Mouse (Mus musculus) forebrain, embryonic 12.5 days (tissue): ENCODE results near the gene Prex1. TPM values are rescaled to one million over a fixed set of nuclear protein-coding genes. Genes with fewer than 3 reads are reported as not detected.
"Not testable (repeated sequence)": the region's sequence is repeated elsewhere in the genome, so short reads cannot be mapped to it uniquely, and the experiment has no call there.

Experiments
- ATAC-seq: fragments of 200-750 bp; cut with Nextera tagmentation; 2 replicates; pipeline ENCODE4 v1.8.0; 2017; ENCODE audit warnings: moderate TSS enrichment; ENCODE audit not compliant: low FRiP score
- H3K27ac ChIP-seq: fragments of 300-500 bp; sonication (generic); 2 replicates; pipeline ENCODE4 v1.5.1; 2016; ENCODE audit warnings: mild to moderate bottlenecking
- H3K27me3 ChIP-seq: fragments of 300-500 bp; sonication (generic); 2 replicates; pipeline ENCODE4 v1.6.1; 2016; ENCODE audit warnings: mild to moderate bottlenecking
- H3K36me3 ChIP-seq: fragments of 300-500 bp; sonication (generic); replicated peaks from 2 replicates; pipeline ENCODE4 v1.6.1; 2016; ENCODE audit warnings: mild to moderate bottlenecking
- H3K4me1 ChIP-seq: fragments of 300-500 bp; sonication (generic); 2 replicates; pipeline ENCODE4 v1.6.1; 2016
- H3K4me2 ChIP-seq: fragments of 300-500 bp; sonication (generic); 2 replicates; pipeline ENCODE4 v1.6.1; 2016; ENCODE audit warnings: mild to moderate bottlenecking, moderate library complexity
- H3K4me3 ChIP-seq: fragments of 300-500 bp; sonication (generic); replicated peaks from 2 replicates; pipeline ENCODE4 v1.5.1; 2016; ENCODE audit warnings: mild to moderate bottlenecking
- H3K9ac ChIP-seq: fragments of 300-500 bp; sonication (generic); 2 replicates; pipeline ENCODE4 v1.6.1; 2016; ENCODE audit warnings: mild to moderate bottlenecking
- H3K9me3 ChIP-seq: fragments of 300-500 bp; sonication (generic); 2 replicates; pipeline ENCODE4 v1.6.1; 2016
- WGBS: fragments of 180-500 bp; shearing (Covaris S2); methylation state at CpG from one replicate; pipeline ENCODE4 v1.1.7; 2016; 5-methylcytosine and 5-hydroxymethylcytosine counted together
- polyA plus RNA-seq: library from polyadenylated mRNA; unstranded; fragments of >200 nt; fragmentation: Nextera tagmentation; extraction: Ambion mirVana; gene quantifications from 2 replicates; pipeline ENCODE4 v1.2.1, GENCODE M21; 2016

The Prex1 gene
- polyA plus RNA-seq, 1 experiment from 2014 or later: 29.9 TPM

GRCm38 (mm10) chr2:166735469-166736001 lies 21.9 kb upstream of the Prex1 start:
- H3K27ac ChIP-seq: no peak overlapping the region
- H3K4me1 ChIP-seq: peaks cover 11% of the 10 kb centered on the region
- 38% methylated on average over 15 of the region's 15 CpGs for WGBS
- no peak overlapping the region for H3K4me2 ChIP-seq
- no peak overlapping the region for H3K9ac ChIP-seq
- no peak for ATAC-seq
- H3K27me3 ChIP-seq: no peaks in the 10 kb centered on the region
- no peaks in the 10 kb centered on the region for H3K36me3 ChIP-seq
- no peak overlapping the region for H3K4me3 ChIP-seq
- H3K9me3 ChIP-seq: no peaks in the 10 kb centered on the region

- H3K9me3 ChIP-seq: no peaks in the 10 kb centered on the region
- no peaks in the 10 kb centered on the region for H3K36me3 ChIP-seq
- H3K9ac ChIP-seq: no peak overlapping the region
- H3K27me3 ChIP-seq: no peaks in the 10 kb centered on the region
- H3K4me3 ChIP-seq: no peak overlapping the region
- WGBS: 89% methylated on average over 2 of the region's 2 CpGs
- ATAC-seq: no peak
- H3K4me2 ChIP-seq: no peak overlapping the region
- H3K27ac ChIP-seq: no peak overlapping the region
- H3K4me1 ChIP-seq: peaks cover 27% of the 10 kb centered on the region
These were observed 19.2 kb upstream of the Prex1 start for GRCm38 (mm10) chr2:166732860-166733259.

DNA sequence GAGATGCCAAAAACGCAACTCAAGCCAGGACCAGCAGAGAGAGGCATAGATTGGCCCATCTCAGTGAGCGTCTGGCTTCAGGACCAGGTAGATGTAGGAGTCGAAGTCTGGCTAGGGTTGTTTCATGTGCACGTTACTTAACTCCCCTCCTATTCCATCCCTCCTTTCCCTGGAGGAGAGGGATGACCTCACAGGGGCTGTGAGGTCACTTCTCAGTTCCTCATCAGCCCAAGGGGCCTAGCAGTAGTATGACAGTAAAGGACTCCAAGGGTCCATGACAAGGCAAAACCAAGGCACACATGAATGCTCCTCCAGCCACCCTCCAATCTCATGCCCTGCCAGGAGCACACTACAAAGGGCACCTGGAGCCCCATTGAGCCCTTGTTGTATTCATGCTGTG lies 18.5 kb upstream of the Prex1 start:
- H3K9ac ChIP-seq: no peak overlapping the region
- no peak overlapping the region for H3K4me2 ChIP-seq
- peaks cover 27% of the 10 kb centered on the region for H3K4me1 ChIP-seq
- H3K4me3 ChIP-seq: no peak overlapping the region
- no peaks in the 10 kb centered on the region for H3K36me3 ChIP-seq
- H3K27me3 ChIP-seq: no peaks in the 10 kb centered on the region
- H3K9me3 ChIP-seq: no peaks in the 10 kb centered on the region
- no peak for ATAC-seq
- no peak overlapping the region for H3K27ac ChIP-seq
- WGBS: 87% methylated on average over 4 of the region's 4 CpGs

DNA sequence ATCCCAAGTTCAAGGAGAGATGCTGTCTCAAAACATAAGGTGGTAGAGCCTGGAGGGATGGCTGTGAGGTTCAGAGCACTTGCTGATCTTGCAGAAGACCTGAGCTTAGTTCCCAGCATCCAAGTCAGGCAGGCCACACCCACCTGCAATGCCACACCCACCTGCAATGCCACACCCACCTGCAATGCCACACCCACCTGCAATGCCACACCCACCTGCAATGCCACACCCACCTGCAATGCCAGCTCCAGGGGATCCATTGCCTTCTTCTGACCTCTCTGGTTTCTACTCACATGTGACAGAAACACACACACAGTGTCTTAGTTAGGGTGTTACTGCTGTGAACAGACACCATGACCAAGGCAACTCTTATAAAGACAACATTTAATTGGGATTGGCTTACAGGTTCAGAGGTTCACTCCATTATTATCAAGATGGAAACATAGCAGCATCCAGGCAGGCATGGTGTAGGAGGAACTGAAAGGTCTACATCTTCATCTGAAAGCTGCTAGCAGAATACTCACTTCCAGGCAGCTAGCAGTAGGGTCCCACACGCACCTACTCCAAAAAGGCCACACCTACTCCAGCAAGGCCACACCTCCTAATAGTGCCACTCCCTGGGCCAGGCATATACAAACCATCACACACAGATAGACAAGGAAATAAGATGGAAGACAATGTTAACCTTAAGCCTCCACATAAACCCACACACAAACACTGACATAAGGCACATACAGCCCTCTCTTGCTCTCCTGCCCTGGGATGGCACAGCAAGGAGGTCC lies 17.7 kb upstream of the Prex1 start:
- not testable (repeated sequence) for ATAC-seq, H3K4me2 ChIP-seq, H3K4me3 ChIP-seq, H3K27me3 ChIP-seq, H3K36me3 ChIP-seq, H3K9me3 ChIP-seq, H3K9ac ChIP-seq
- H3K27ac ChIP-seq: 0 out of 2 replicates have a peak overlapping the region, but pooled peaks have one; percentile 59
- peaks cover 27% of the 10 kb centered on the region for H3K4me1 ChIP-seq
- WGBS: 92% methylated on average over 1 of the region's 1 CpGs

- no peak overlapping the region for H3K9ac ChIP-seq
- no peaks in the 10 kb centered on the region for H3K9me3 ChIP-seq
- peaks cover 23% of the 10 kb centered on the region for H3K4me1 ChIP-seq
- no peak for ATAC-seq
- WGBS: 70% methylated on average over 6 of the region's 6 CpGs
- H3K27me3 ChIP-seq: no peaks in the 10 kb centered on the region
- no peaks in the 10 kb centered on the region for H3K36me3 ChIP-seq
- H3K27ac ChIP-seq: peak overlapping the region; percentile 59
- no peak overlapping the region for H3K4me2 ChIP-seq
- no peak overlapping the region for H3K4me3 ChIP-seq
These were observed 16.9 kb upstream of the Prex1 start for GRCm38 (mm10) chr2:166730567-166730915.

DNA sequence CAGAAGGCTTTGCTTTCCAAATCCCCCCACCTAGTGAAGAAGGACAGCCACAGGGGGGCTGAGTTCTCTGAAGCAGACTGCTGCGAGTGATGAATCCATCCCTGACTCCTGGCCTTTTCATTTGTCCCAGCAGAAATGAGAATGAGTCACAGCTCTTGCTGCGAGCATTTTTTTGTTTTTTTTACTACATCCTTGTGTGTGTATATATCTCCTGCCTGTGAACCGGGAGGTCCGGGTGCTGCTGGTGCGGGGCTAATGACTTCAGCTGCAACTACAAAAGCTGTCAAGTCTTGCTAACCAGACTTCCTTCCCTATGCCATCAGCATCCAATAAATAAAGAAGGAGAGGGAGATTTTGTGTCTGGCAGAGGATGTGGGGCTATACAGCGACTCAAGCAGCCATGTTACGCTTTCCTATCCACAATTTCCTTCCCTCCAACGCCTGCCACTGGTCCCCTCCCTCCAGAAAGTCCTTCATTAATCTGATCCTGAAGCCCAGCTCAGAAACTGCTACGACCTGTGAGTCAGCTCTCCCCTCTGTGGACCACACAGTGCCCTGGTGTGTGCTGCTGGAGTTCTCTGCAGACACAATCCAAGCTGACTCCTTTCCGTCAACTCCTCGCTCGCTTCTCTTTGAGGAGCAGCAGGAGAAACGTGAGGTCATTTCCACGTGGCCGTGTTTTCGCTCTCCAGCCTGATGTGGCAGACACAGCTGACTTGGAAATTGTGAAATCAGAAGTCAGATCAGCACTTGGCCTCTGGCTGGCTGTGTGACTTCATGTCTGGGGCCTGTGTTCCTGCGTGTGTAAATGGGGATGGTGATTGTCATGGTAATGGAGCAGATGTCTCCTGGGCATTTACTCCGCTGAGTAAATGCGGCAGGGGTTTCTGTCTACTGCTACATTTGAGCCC lies 16.3 kb upstream of the Prex1 start:
- H3K9ac ChIP-seq: no peak overlapping the region
- H3K4me2 ChIP-seq: peak overlapping the region; percentile 17; the same call in 1 of the 2 replicates
- H3K9me3 ChIP-seq: no peaks in the 10 kb centered on the region
- no peaks in the 10 kb centered on the region for H3K27me3 ChIP-seq
- no peaks in the 10 kb centered on the region for H3K36me3 ChIP-seq
- peak overlapping the region; percentile 59 for H3K27ac ChIP-seq
- no peak overlapping the region for H3K4me3 ChIP-seq
- peak; percentile 55; the same call in 1 of the 2 replicates for ATAC-seq
- H3K4me1 ChIP-seq: peaks cover 21% of the 10 kb centered on the region
- 26% methylated on average over 19 of the region's 19 CpGs for WGBS

DNA sequence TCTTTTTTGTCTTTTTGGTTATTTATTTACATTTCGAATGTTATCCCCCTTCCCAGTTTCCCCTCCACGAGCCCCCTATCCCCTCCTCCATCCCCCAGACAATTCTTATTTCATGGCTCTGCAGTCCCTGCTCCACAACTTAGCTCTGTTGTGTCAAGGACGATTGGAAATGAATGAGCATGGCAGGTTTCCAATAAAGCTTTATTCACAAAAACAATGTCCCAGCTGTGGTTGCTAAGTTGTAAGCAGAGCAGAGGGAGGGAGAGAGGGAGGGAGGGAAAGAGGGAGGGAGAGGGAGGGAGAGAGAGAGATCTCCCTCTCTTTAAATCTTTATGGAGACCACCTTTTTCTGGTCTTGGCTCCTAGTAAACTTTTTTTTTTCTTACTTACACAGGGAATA lies 15.4 kb upstream of the Prex1 start:
- Histone ChIP-seq H3K27ac (no peak overlapping the region), H3K4me1 (peaks cover 21% of the 10 kb centered on the region), H3K36me3 (no peaks in the 10 kb centered on the region), H3K4me3 (no peak overlapping the region), H3K4me2 (no peak overlapping the region), H3K9ac (no peak overlapping the region), H3K9me3 (no peaks in the 10 kb centered on the region), H3K27me3 (no peaks in the 10 kb centered on the region)
- ATAC-seq: no peak
- WGBS: 44% methylated on average over 3 of the region's 3 CpGs

GRCm38 (mm10) chr2:166728261-166728680 lies 14.6 kb upstream of the Prex1 start:
- no peak for ATAC-seq
- Histone ChIP-seq H3K4me3 (no peak overlapping the region), H3K4me2 (no peak overlapping the region), H3K9me3 (no peaks in the 10 kb centered on the region), H3K27me3 (no peaks in the 10 kb centered on the region), H3K27ac (no peak overlapping the region), H3K4me1 (peaks cover 21% of the 10 kb centered on the region), H3K9ac (no peak overlapping the region), H3K36me3 (no peaks in the 10 kb centered on the region)
- WGBS: 56% methylated on average over 3 of the region's 3 CpGs

DNA sequence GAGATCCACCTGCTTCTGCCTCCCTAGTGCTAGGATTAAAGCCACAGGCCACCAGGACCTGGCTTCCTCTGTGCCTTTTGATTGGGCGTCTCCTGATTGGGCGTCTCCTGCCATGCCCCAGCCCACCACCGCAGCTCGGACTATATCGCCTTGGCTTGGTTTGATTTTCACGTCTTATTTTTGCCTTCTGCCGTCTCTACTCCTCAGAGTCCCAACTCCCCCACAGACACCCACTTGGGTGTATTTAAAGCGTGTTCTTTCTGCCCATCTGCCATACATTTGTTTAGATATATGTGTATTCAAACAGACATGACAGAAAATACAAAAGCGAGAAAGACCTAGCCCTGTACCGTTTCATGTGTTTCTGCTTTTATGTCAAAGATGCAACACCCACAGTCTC lies 14.2 kb upstream of the Prex1 start:
- Histone ChIP-seq H3K4me1 (peaks cover 21% of the 10 kb centered on the region), H3K9me3 (no peaks in the 10 kb centered on the region), H3K9ac (no peak overlapping the region), H3K4me3 (no peak overlapping the region), H3K36me3 (no peaks in the 10 kb centered on the region), H3K4me2 (no peak overlapping the region), H3K27ac (no peak overlapping the region), H3K27me3 (no peaks in the 10 kb centered on the region)
- WGBS: 84% methylated on average over 10 of the region's 10 CpGs
- ATAC-seq: no peak

GRCm38 (mm10) chr2:166726891-166727290 lies 13.3 kb upstream of the Prex1 start:
- ATAC-seq: no peak
- H3K9me3 ChIP-seq: no peaks in the 10 kb centered on the region
- no peak overlapping the region for H3K4me3 ChIP-seq
- no peaks in the 10 kb centered on the region for H3K36me3 ChIP-seq
- WGBS: 62% methylated on average over 6 of the region's 6 CpGs
- no peak overlapping the region for H3K27ac ChIP-seq
- H3K9ac ChIP-seq: no peak overlapping the region
- no peak overlapping the region for H3K4me2 ChIP-seq
- H3K27me3 ChIP-seq: no peaks in the 10 kb centered on the region
- peaks cover 21% of the 10 kb centered on the region for H3K4me1 ChIP-seq

DNA sequence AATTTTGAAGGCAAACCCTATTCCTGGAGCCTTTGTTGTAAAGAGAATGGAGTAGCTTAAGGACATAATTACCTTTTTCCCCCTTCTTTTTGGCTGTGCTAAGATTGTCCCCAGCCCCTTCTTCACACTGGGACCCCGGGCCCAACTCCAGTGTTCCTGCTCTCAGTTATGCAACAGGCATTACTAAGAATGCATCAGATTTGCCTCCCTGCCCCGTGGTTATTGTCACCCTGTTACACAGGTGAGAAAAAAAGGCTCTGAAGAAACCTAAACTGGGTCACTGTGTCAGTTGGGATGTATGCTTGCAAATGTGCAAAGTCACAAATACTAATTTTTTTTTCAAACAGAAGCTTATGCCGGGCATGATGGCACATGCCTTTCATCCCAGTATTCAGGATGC lies 6.8 kb upstream of the Prex1 start:
- Histone ChIP-seq H3K4me1 (no peaks in the 10 kb centered on the region), H3K9ac (no peak overlapping the region), H3K27ac (no peak overlapping the region), H3K27me3 (0 out of 2 replicates have a peak, but pooled peaks cover 4% of the 10 kb centered on the region), H3K9me3 (no peaks in the 10 kb centered on the region), H3K36me3 (no peaks in the 10 kb centered on the region), H3K4me2 (no peak overlapping the region), H3K4me3 (no peak overlapping the region)
- 73% methylated on average over 3 of the region's 3 CpGs for WGBS
- no peak for ATAC-seq

- Histone ChIP-seq H3K4me3 (no peak overlapping the region), H3K9ac (no peak overlapping the region)
- ATAC-seq: no peak
These were observed 6.3 kb upstream of the Prex1 start for GRCm38 (mm10) chr2:166719930-166720305.

More at GRCm38 (mm10) chr2:166719930-166720305, 6.3 kb upstream of the Prex1 start:
- 70% methylated on average over 2 of the region's 2 CpGs for WGBS
- Histone ChIP-seq H3K36me3 (no peaks in the 10 kb centered on the region), H3K4me1 (no peaks in the 10 kb centered on the region), H3K9me3 (no peaks in the 10 kb centered on the region), H3K4me2 (no peak overlapping the region), H3K27me3 (0 out of 2 replicates have a peak, but pooled peaks cover 5% of the 10 kb centered on the region), H3K27ac (no peak overlapping the region)
